Mouse (Mus musculus) brain, embryonic 18.5 days (tissue): Measurements from ENCODE around the gene Magoh.

Experiments used
- DNase-seq: peaks from one replicate; pipeline ENCODE4 v3.0.0-alpha.2; 2012; ENCODE audit warnings: low read depth, low spot score

Magoh gene

GRCm38 (mm10) chr4:107889731-107890432, 10.3 kb downstream of the Magoh start, which contains the start of gene 0610037L13Rik:
Gene 0610037L13Rik (plus strand): TSS chr4:107889813.
- peak; percentile 96 for DNase-seq

GRCm38 (mm10) chr4:107892663-107893062, 13.1 kb downstream of the Magoh start:
- DNase-seq = no peak

- DNase-seq = no peak
These were observed 19.8 kb downstream of the Magoh start for GRCm38 (mm10) chr4:107899211-107899927.

GRCm38 (mm10) chr4:107900206-107900605, 20.7 kb downstream of the Magoh start:
- no peak for DNase-seq

- DNase-seq = no peak
These were observed 24.7 kb downstream of the Magoh start for GRCm38 (mm10) chr4:107904252-107904651.

- DNase-seq = no peak
These were observed 27.0 kb downstream of the Magoh start for GRCm38 (mm10) chr4:107906561-107906960.

- DNase-seq = no peak
These were observed 30.5 kb downstream of the Magoh start for GRCm38 (mm10) chr4:107910020-107910419.

GRCm38 (mm10) chr4:107920336-107920735, 40.8 kb downstream of the Magoh start:
- no peak for DNase-seq

GRCm38 (mm10) chr4:107921152-107921695, 41.7 kb downstream of the Magoh start:
- DNase-seq = no peak

GRCm38 (mm10) chr4:107921952-107922351, 42.4 kb downstream of the Magoh start:
- DNase-seq = no peak

GRCm38 (mm10) chr4:107923145-107923802, 43.7 kb downstream of the Magoh start, which contains the start of gene Cpt2:
Gene Cpt2 (minus strand): TSS chr4:107923610.
- DNase-seq = no peak

- no peak for DNase-seq
These were observed 44.2 kb downstream of the Magoh start for GRCm38 (mm10) chr4:107923803-107924194.

- no peak for DNase-seq
These were observed 48.7 kb downstream of the Magoh start for GRCm38 (mm10) chr4:107928269-107928668.

GRCm38 (mm10) chr4:107928726-107929125, 49.2 kb downstream of the Magoh start:
- no peak for DNase-seq

- DNase-seq = no peak
These were observed 51.9 kb downstream of the Magoh start for GRCm38 (mm10) chr4:107931453-107931852.

- DNase-seq = no peak
These were observed 53.7 kb downstream of the Magoh start for GRCm38 (mm10) chr4:107933239-107933638.

GRCm38 (mm10) chr4:107935254-107935653, 55.7 kb downstream of the Magoh start:
- no peak for DNase-seq
